Mouse (Mus musculus): ENCODE measurements around the gene Bsx. TPM values are rescaled to one million over a fixed set of nuclear protein-coding genes. Genes with fewer than 3 reads are reported as not detected.

The Bsx gene
- not detected in 2 replicates for polyA plus RNA-seq (2015; fragmentation: Nextera tagmentation; extraction: Ambion mirVana)

GRCm38 (mm10) chr9:40873556-40874470 is at the start of gene Bsx:
Gene Bsx (plus strand): TSS chr9:40874127.
- Histone ChIP-seq H3K4me1 (peaks cover 7% of the 10 kb centered on the region; the same call in 1 of the 2 replicates), H3K9me3 (no peaks in the 10 kb centered on the region), H3K36me3 (no peaks in the 10 kb centered on the region), H3K27me3 (replicated peaks) (peaks cover 86% of the 10 kb centered on the region), H3K9ac (no peak within 1 kb of the TSS), H3K4me3 (replicated peaks) (peak within 1 kb of the TSS; percentile 30), H3K4me2 (peak within 1 kb of the TSS; percentile 51), H3K27ac (no peak within 1 kb of the TSS)
- WGBS, result 3% methylated on average over 32 of the region's 32 CpGs
- peak; percentile 83; the same call in 1 of the 2 replicates for ATAC-seq (ENCODE audit: insufficient read depth, low FRiP score, low read depth)

GRCm38 (mm10) chr9:40825601-40826000 is 48.3 kb upstream of the Bsx start:
- no peak for ATAC-seq (ENCODE audit: insufficient read depth, low FRiP score, low read depth)
- 45% methylated on average over 6 of the region's 6 CpGs for WGBS
- no peak overlapping the region for H3K4me3 ChIP-seq (replicated peaks)
- H3K27ac ChIP-seq, result no peak overlapping the region
- H3K4me2 ChIP-seq, result no peak overlapping the region
- no peaks in the 10 kb centered on the region for H3K36me3 ChIP-seq
- 0 out of 2 replicates have a peak, but pooled peaks cover 7% of the 10 kb centered on the region for H3K4me1 ChIP-seq
- H3K27me3 ChIP-seq (replicated peaks), result no peaks in the 10 kb centered on the region
- no peaks in the 10 kb centered on the region for H3K9me3 ChIP-seq
- no peak overlapping the region for H3K9ac ChIP-seq

- H3K4me3 ChIP-seq (replicated peaks), result no peak overlapping the region
- 82% methylated on average over 4 of the region's 4 CpGs for WGBS
- no peaks in the 10 kb centered on the region for H3K36me3 ChIP-seq
- no peak for ATAC-seq (ENCODE audit: insufficient read depth, low FRiP score, low read depth)
- no peak overlapping the region for H3K27ac ChIP-seq
- H3K4me1 ChIP-seq, result no peaks in the 10 kb centered on the region
- no peaks in the 10 kb centered on the region for H3K27me3 ChIP-seq (replicated peaks)
- no peak overlapping the region for H3K4me2 ChIP-seq
- no peaks in the 10 kb centered on the region for H3K9me3 ChIP-seq
- no peak overlapping the region for H3K9ac ChIP-seq
These were observed 46.6 kb upstream of the Bsx start for GRCm38 (mm10) chr9:40827366-40827765.

GRCm38 (mm10) chr9:40834569-40834968 is 39.4 kb upstream of the Bsx start:
- Histone ChIP-seq H3K9me3 (no peaks in the 10 kb centered on the region; the same call in 1 of the 2 replicates), H3K27ac (no peak overlapping the region), H3K9ac (no peak overlapping the region), H3K27me3 (replicated peaks) (no peaks in the 10 kb centered on the region), H3K4me2 (no peak overlapping the region), H3K4me1 (no peaks in the 10 kb centered on the region), H3K4me3 (replicated peaks) (no peak overlapping the region), H3K36me3 (no peaks in the 10 kb centered on the region)
- ATAC-seq (ENCODE audit: insufficient read depth, low FRiP score, low read depth), result no peak
- WGBS, result 4% methylated on average over 12 of the region's 12 CpGs

GRCm38 (mm10) chr9:40836681-40837080 is 37.2 kb upstream of the Bsx start:
- 83% methylated on average over 3 of the region's 3 CpGs for WGBS
- Histone ChIP-seq H3K9me3 (no peaks in the 10 kb centered on the region; the same call in 1 of the 2 replicates), H3K4me2 (no peak overlapping the region), H3K27ac (no peak overlapping the region), H3K9ac (no peak overlapping the region), H3K4me3 (replicated peaks) (no peak overlapping the region), H3K4me1 (no peaks in the 10 kb centered on the region), H3K36me3 (no peaks in the 10 kb centered on the region), H3K27me3 (replicated peaks) (no peaks in the 10 kb centered on the region)
- ATAC-seq (ENCODE audit: insufficient read depth, low FRiP score, low read depth), result no peak

- no peaks in the 10 kb centered on the region for H3K4me1 ChIP-seq
- H3K9me3 ChIP-seq, result no peaks in the 10 kb centered on the region; the same call in 1 of the 2 replicates
- ATAC-seq (ENCODE audit: insufficient read depth, low FRiP score, low read depth), result no peak
- H3K36me3 ChIP-seq, result no peaks in the 10 kb centered on the region
- no peaks in the 10 kb centered on the region for H3K27me3 ChIP-seq (replicated peaks)
- no peak overlapping the region for H3K27ac ChIP-seq
- H3K9ac ChIP-seq, result no peak overlapping the region
- no peak overlapping the region for H3K4me3 ChIP-seq (replicated peaks)
- H3K4me2 ChIP-seq, result no peak overlapping the region
- 71% methylated on average over 3 of the region's 3 CpGs for WGBS
These were observed 34.3 kb upstream of the Bsx start for GRCm38 (mm10) chr9:40839662-40840061.

GRCm38 (mm10) chr9:40851515-40851914 is 22.4 kb upstream of the Bsx start:
- Histone ChIP-seq H3K36me3 (no peaks in the 10 kb centered on the region), H3K9me3 (no peaks in the 10 kb centered on the region), H3K4me3 (replicated peaks) (no peak overlapping the region), H3K27ac (no peak overlapping the region), H3K4me1 (no peaks in the 10 kb centered on the region), H3K9ac (no peak overlapping the region), H3K4me2 (no peak overlapping the region), H3K27me3 (replicated peaks) (no peaks in the 10 kb centered on the region)
- ATAC-seq (ENCODE audit: insufficient read depth, low FRiP score, low read depth), result no peak
- WGBS, result 43% methylated on average over 2 of the region's 2 CpGs

GRCm38 (mm10) chr9:40858461-40859160 is 15.3 kb upstream of the Bsx start:
- 13% methylated on average over 21 of the region's 21 CpGs for WGBS

GRCm38 (mm10) chr9:40859196-40859595 is 14.7 kb upstream of the Bsx start:
- H3K36me3 ChIP-seq, result no peaks in the 10 kb centered on the region
- H3K9ac ChIP-seq, result no peak overlapping the region
- H3K27me3 ChIP-seq (replicated peaks), result peaks cover 13% of the 10 kb centered on the region; the same call in 1 of the 2 replicates
- ATAC-seq (ENCODE audit: insufficient read depth, low FRiP score, low read depth), result no peak
- H3K27ac ChIP-seq, result no peak overlapping the region
- H3K4me3 ChIP-seq (replicated peaks), result peak overlapping the region; percentile 22; the same call in 1 of the 2 replicates
- H3K4me2 ChIP-seq, result peak overlapping the region; percentile 49
- WGBS, result 12% methylated on average over 9 of the region's 9 CpGs
- H3K4me1 ChIP-seq, result no peaks in the 10 kb centered on the region
- no peaks in the 10 kb centered on the region for H3K9me3 ChIP-seq

More at GRCm38 (mm10) chr9:40858461-40859160, 15.3 kb upstream of the Bsx start:
- Histone ChIP-seq H3K4me2 (peak overlapping the region; percentile 49), H3K27ac (no peak overlapping the region), H3K27me3 (replicated peaks) (peaks cover 13% of the 10 kb centered on the region; the same call in 1 of the 2 replicates), H3K4me3 (replicated peaks) (peak overlapping the region; percentile 22), H3K9me3 (no peaks in the 10 kb centered on the region), H3K9ac (no peak overlapping the region), H3K4me1 (no peaks in the 10 kb centered on the region), H3K36me3 (no peaks in the 10 kb centered on the region)
- no peak for ATAC-seq (ENCODE audit: insufficient read depth, low FRiP score, low read depth)

GRCm38 (mm10) chr9:40870331-40870730 is 3.6 kb upstream of the Bsx start:
- Histone ChIP-seq H3K27me3 (replicated peaks) (peaks cover 57% of the 10 kb centered on the region), H3K4me3 (replicated peaks) (no peak overlapping the region), H3K9me3 (no peaks in the 10 kb centered on the region), H3K27ac (no peak overlapping the region), H3K9ac (no peak overlapping the region), H3K4me2 (no peak overlapping the region), H3K36me3 (no peaks in the 10 kb centered on the region), H3K4me1 (0 out of 2 replicates have a peak, but pooled peaks cover 2% of the 10 kb centered on the region)
- 86% methylated on average over 5 of the region's 5 CpGs for WGBS
- no peak for ATAC-seq (ENCODE audit: insufficient read depth, low FRiP score, low read depth)

- 0 out of 2 replicates have a peak, but pooled peaks cover 2% of the 10 kb centered on the region for H3K4me1 ChIP-seq
- ATAC-seq (ENCODE audit: insufficient read depth, low FRiP score, low read depth), result no peak
- peak overlapping the region; percentile 41 for H3K4me2 ChIP-seq
- 2% methylated on average over 34 of the region's 34 CpGs for WGBS
- H3K4me3 ChIP-seq (replicated peaks), result peak overlapping the region; percentile 0; the same call in 1 of the 2 replicates
- peaks cover 68% of the 10 kb centered on the region for H3K27me3 ChIP-seq (replicated peaks)
- H3K27ac ChIP-seq, result no peak overlapping the region
- no peaks in the 10 kb centered on the region for H3K36me3 ChIP-seq
- no peak overlapping the region for H3K9ac ChIP-seq
- no peaks in the 10 kb centered on the region for H3K9me3 ChIP-seq
These were observed 2.4 kb upstream of the Bsx start for GRCm38 (mm10) chr9:40871369-40872155.

Data from stomach, embryonic 15.5 days (tissue).